21 mouse cellular contexts compared by ENCODE assay signal in genomic region chr10:119475166-119475565, GRCm38 (mm10). TPM values are rescaled to one million over a fixed set of nuclear protein-coding genes. Genes with fewer than 3 reads are reported as not detected.
"Had no signal": no experiment of that assay in that cellular context is flagged by ENCODE, and none has a peak within 500 bp of the region (broad histone marks: within the 10 kb centered on the region; RNA-seq: fewer than 3 reads in every experiment).

No protein-coding gene starts in this region.

- H3K4me1 ChIP-seq: neural tube, embryonic 15.5 days; stomach, embryonic 15.5 days had no signal

- H3K4me3 ChIP-seq: midbrain, embryonic 10.5 days; midbrain, embryonic 12.5 days; myocyte; neural tube, embryonic 13.5 days; neural tube, embryonic 15.5 days; stomach, embryonic 15.5 days had no signal

- H3K9me3 ChIP-seq: midbrain, embryonic 10.5 days; midbrain, embryonic 12.5 days; neural tube, embryonic 13.5 days; neural tube, embryonic 15.5 days; stomach, embryonic 15.5 days had no signal

- H3K36me3 ChIP-seq: midbrain, embryonic 12.5 days; neural tube, embryonic 13.5 days; neural tube, embryonic 15.5 days; stomach, embryonic 15.5 days had no signal

- DNase-seq: lung, adult 18-20 months; lung, embryonic 14.5 days; lung, postnatal 14 days; lung, postnatal 36 days; midbrain, embryonic 14.5 days; retina, postnatal 1 day; right cerebral cortex, adult 18-20 months; right cerebral cortex, postnatal 14 days; thymus, adult 18-20 months; thymus, postnatal 14 days; thymus, postnatal 36 days had no signal

- H3K27ac ChIP-seq: midbrain, embryonic 10.5 days; midbrain, embryonic 12.5 days; neural tube, embryonic 13.5 days; neural tube, embryonic 15.5 days; stomach, embryonic 15.5 days had no signal

- H3K9ac ChIP-seq: lung, embryonic 14.5 days; midbrain, embryonic 12.5 days; neural tube, embryonic 13.5 days; neural tube, embryonic 15.5 days; stomach, embryonic 15.5 days had no signal

- ATAC-seq: midbrain, embryonic 16.5 days had no signal

- H3K27me3 ChIP-seq: midbrain, embryonic 12.5 days; neural tube, embryonic 13.5 days; neural tube, embryonic 15.5 days; stomach, embryonic 15.5 days had no signal

- H3K4me2 ChIP-seq: lung, embryonic 14.5 days; midbrain, embryonic 12.5 days; neural tube, embryonic 13.5 days; neural tube, embryonic 15.5 days; stomach, embryonic 15.5 days had no signal

RNA-seq across cellular contexts. Expression of gene Grip1, which starts 21.5 kb away (rescaled TPM):
- total RNA-seq: megakaryocyte, adult 5-6 weeks; megakaryocyte-erythroid progenitor cell, adult 5-6 weeks had no signal
- polyA plus RNA-seq: spleen, adult 2 months had no signal
